Mouse (Mus musculus) cortical plate, adult 2 months (tissue): ENCODE data around the gene Frmd4a.

Experiments used
- CTCF ChIP-seq: fragments of 200-500 bp; IDR thresholded peaks from 2 replicates; pipeline ENCODE4 v1.5.1; 2011; ENCODE audit warnings: mild to moderate bottlenecking, control low read depth, low read length; ENCODE audit not compliant: insufficient read depth; ENCODE audit errors: extremely low read depth
- POLR2A ChIP-seq: fragments of 200-500 bp; IDR thresholded peaks from 2 replicates; pipeline ENCODE4 v1.6.1; 2011; ENCODE audit warnings: mild to moderate bottlenecking, low read length, control low read depth; ENCODE audit not compliant: insufficient read depth; ENCODE audit errors: extremely low read depth

- TF ChIP-seq CTCF: no peak
- no peak for TF ChIP-seq POLR2A
These were observed 178.5 kb downstream of the Frmd4a start for GRCm38 (mm10) chr2:4196041-4196440.
